Mouse (Mus musculus) adrenal gland, postnatal 4 days (tissue): ENCODE data around the gene Pbx4. TPM values are rescaled to one million over a fixed set of nuclear protein-coding genes. Genes with fewer than 3 reads are reported as not detected.

Experiments used
- total RNA-seq, 2 experiments: library from RNA; stranded (reverse); gene quantifications; 2 replicates each; pipeline ENCODE4 v1.2.3; 2021

Pbx4 gene
- total RNA-seq, 2 experiments from 2014 or later, result 3.6 to 4.8 TPM

Other genes starting within 250 kb of the Pbx4 start
- gene Zfp868, start 206.9 kb upstream of the Pbx4 start, total RNA-seq, result 10 to 100 TPM; 21.0 to 21.3 TPM
- gene Zfp964, start 178.0 kb upstream of the Pbx4 start, total RNA-seq, result 1 to 10 TPM; 4.5 to 4.9 TPM
- gene Zfp869, start 121.8 kb upstream of the Pbx4 start, total RNA-seq, result 10 to 100 TPM; 26.8 to 28.3 TPM
- gene Zfp963, start 82.5 kb upstream of the Pbx4 start, total RNA-seq, result 1 to 10 TPM; 5.0 to 6.4 TPM
- gene Gm20422, start 57.6 kb upstream of the Pbx4 start, total RNA-seq, result 1 to 10 TPM in 1 of 2 experiments, under 1 TPM in 1; 0.70 to 4.9 TPM
- gene Atp13a1, start 41.3 kb upstream of the Pbx4 start, total RNA-seq, result 10 to 100 TPM; 41.0 to 44.7 TPM
- 10 to 100 TPM; 31.4 to 34.4 TPM for gene Zfp866, start 41.3 kb upstream of the Pbx4 start, total RNA-seq
- 10 to 100 TPM; 21.1 to 24.6 TPM for gene Gmip, start 23.8 kb upstream of the Pbx4 start, total RNA-seq
- gene Lpar2, start 10.1 kb upstream of the Pbx4 start, total RNA-seq, result 1 to 10 TPM; 2.8 to 3.8 TPM
- gene Cilp2, start 55.2 kb downstream of the Pbx4 start, total RNA-seq, result 1 to 10 TPM in 1 of 2 experiments, under 1 TPM in 1; 0.50 to 1.4 TPM
- gene Tssk6, start 69.7 kb downstream of the Pbx4 start, total RNA-seq, result under 1 TPM; 0.73 to 0.76 TPM
- 100 to 1,000 TPM; 133 to 137 TPM for gene Ndufa13, start 70.1 kb downstream of the Pbx4 start, total RNA-seq
- 1 to 10 TPM; 1.6 to 2.3 TPM for gene Yjefn3, start 70.2 kb downstream of the Pbx4 start, total RNA-seq
- gene Gatad2a, start 163.9 kb downstream of the Pbx4 start, total RNA-seq, result 100 to 1,000 TPM in 1 of 2 experiments, 10 to 100 TPM in 1; 91.5 to 106 TPM
- 10 to 100 TPM; 76.6 to 80.2 TPM for gene Mau2, start 210.2 kb downstream of the Pbx4 start, total RNA-seq
- 10 to 100 TPM; 41.1 to 45.2 TPM for gene Sugp1, start 210.3 kb downstream of the Pbx4 start, total RNA-seq
- gene Tm6sf2, start 240.4 kb downstream of the Pbx4 start, total RNA-seq, result 1 to 10 TPM in 1 of 2 experiments, under 1 TPM in 1; 0.53 to 4.8 TPM